Mouse (Mus musculus) hindbrain, embryonic 15.5 days (tissue): ENCODE data around the gene Thap8. TPM values are rescaled to one million over a fixed set of nuclear protein-coding genes. Genes with fewer than 3 reads are reported as not detected.

Experiments used
- ATAC-seq: fragments of 200-750 bp; cut with Nextera tagmentation; 2 replicates; pipeline ENCODE4 v1.8.0; 2017; ENCODE audit warnings: low read depth, moderate number of reproducible peaks, moderate TSS enrichment; ENCODE audit not compliant: low FRiP score
- H3K27ac ChIP-seq: fragments of 300-500 bp; sonication (generic); replicated peaks from 2 replicates; pipeline ENCODE4 v1.5.1; 2015; ENCODE audit warnings: mild to moderate bottlenecking, inconsistent platforms
- H3K27me3 ChIP-seq: fragments of 300-500 bp; sonication (generic); 2 replicates; pipeline ENCODE4 v1.6.1; 2015; ENCODE audit warnings: control low read depth, inconsistent platforms
- H3K36me3 ChIP-seq: fragments of 300-500 bp; sonication (generic); 2 replicates; pipeline ENCODE4 v1.6.1; 2015; ENCODE audit warnings: control low read depth, inconsistent platforms
- H3K4me1 ChIP-seq: fragments of 300-500 bp; sonication (generic); replicated peaks from 2 replicates; pipeline ENCODE4 v1.6.1; 2015; ENCODE audit warnings: control low read depth, inconsistent platforms
- H3K4me2 ChIP-seq: fragments of 300-500 bp; sonication (generic); 2 replicates; pipeline ENCODE4 v1.6.1; 2015; ENCODE audit warnings: moderate library complexity, mild to moderate bottlenecking, inconsistent platforms
- H3K4me3 ChIP-seq: fragments of 300-500 bp; sonication (generic); 2 replicates; pipeline ENCODE4 v1.5.1; 2015; ENCODE audit warnings: mild to moderate bottlenecking, inconsistent platforms
- H3K9ac ChIP-seq: fragments of 300-500 bp; sonication (generic); 2 replicates; pipeline ENCODE4 v1.6.1; 2015; ENCODE audit warnings: inconsistent platforms
- H3K9me3 ChIP-seq: fragments of 300-500 bp; sonication (generic); 2 replicates; pipeline ENCODE4 v1.6.1; 2016; ENCODE audit warnings: control low read depth, inconsistent platforms
- WGBS: fragments of 180-500 bp; shearing (Covaris S2); methylation state at CpG from one replicate; pipeline ENCODE4 v1.1.7; 2015; 5-methylcytosine and 5-hydroxymethylcytosine counted together
- polyA plus RNA-seq: library from polyadenylated mRNA; unstranded; fragments of >200 nt; fragmentation: Nextera tagmentation; extraction: Ambion mirVana; gene quantifications from 2 replicates; pipeline ENCODE4 v1.2.1, GENCODE M21; 2015

The Thap8 gene
- polyA plus RNA-seq, 1 experiment from 2014 or later: 0.88 TPM

- H3K27me3 ChIP-seq: no peaks in the 10 kb centered on the region
- WGBS: 98% methylated on average over 5 of the region's 5 CpGs
- H3K4me3 ChIP-seq: no peak overlapping the region
- H3K4me2 ChIP-seq: no peak overlapping the region
- H3K36me3 ChIP-seq: no peaks in the 10 kb centered on the region
- no peaks in the 10 kb centered on the region for H3K9me3 ChIP-seq
- no peak overlapping the region for H3K9ac ChIP-seq
- no peak for ATAC-seq
- H3K4me1 ChIP-seq: no peaks in the 10 kb centered on the region
- no peak overlapping the region for H3K27ac ChIP-seq
These were observed 14.4 kb upstream of the Thap8 start for GRCm38 (mm10) chr7:30265531-30265930.

GRCm38 (mm10) chr7:30265935-30266334 is 14.0 kb upstream of the Thap8 start:
- Histone ChIP-seq H3K4me1 (no peaks in the 10 kb centered on the region), H3K4me2 (no peak overlapping the region), H3K36me3 (no peaks in the 10 kb centered on the region), H3K4me3 (no peak overlapping the region), H3K27ac (no peak overlapping the region), H3K27me3 (no peaks in the 10 kb centered on the region), H3K9ac (no peak overlapping the region), H3K9me3 (no peaks in the 10 kb centered on the region)
- ATAC-seq: no peak
- WGBS: 91% methylated on average over 7 of the region's 7 CpGs

- Histone ChIP-seq H3K9ac (no peak overlapping the region), H3K4me1 (no peaks in the 10 kb centered on the region), H3K27me3 (no peaks in the 10 kb centered on the region), H3K27ac (no peak overlapping the region), H3K4me2 (no peak overlapping the region), H3K36me3 (no peaks in the 10 kb centered on the region), H3K9me3 (no peaks in the 10 kb centered on the region), H3K4me3 (no peak overlapping the region)
- 84% methylated on average over 3 of the region's 3 CpGs for WGBS
- no peak for ATAC-seq
These were observed 13.1 kb upstream of the Thap8 start for GRCm38 (mm10) chr7:30266780-30267179.

DNA sequence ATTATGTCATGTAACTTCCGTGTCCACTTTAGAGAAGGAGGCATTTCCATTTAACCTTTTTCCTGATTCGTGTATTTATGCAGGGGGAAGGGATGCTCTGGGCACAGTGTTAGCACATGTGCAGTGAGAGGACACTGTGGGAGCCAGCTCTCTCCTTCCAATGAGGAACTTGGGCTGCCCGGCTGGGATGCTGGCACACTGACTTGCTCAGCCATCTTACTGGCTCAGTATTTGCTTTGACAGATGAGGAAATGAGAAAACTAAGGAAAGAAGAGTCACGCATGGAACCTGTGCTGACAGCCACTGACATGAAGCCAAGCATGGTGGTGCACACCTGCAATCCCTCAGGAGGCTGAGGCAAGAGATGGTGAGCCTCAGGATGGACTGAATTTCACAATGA is 10.3 kb upstream of the Thap8 start:
- Histone ChIP-seq H3K4me3 (no peak overlapping the region), H3K27ac (no peak overlapping the region), H3K9me3 (no peaks in the 10 kb centered on the region), H3K36me3 (no peaks in the 10 kb centered on the region), H3K9ac (no peak overlapping the region), H3K4me2 (no peak overlapping the region), H3K4me1 (no peaks in the 10 kb centered on the region), H3K27me3 (no peaks in the 10 kb centered on the region)
- WGBS: 90% methylated on average over 4 of the region's 4 CpGs
- ATAC-seq: no peak

DNA sequence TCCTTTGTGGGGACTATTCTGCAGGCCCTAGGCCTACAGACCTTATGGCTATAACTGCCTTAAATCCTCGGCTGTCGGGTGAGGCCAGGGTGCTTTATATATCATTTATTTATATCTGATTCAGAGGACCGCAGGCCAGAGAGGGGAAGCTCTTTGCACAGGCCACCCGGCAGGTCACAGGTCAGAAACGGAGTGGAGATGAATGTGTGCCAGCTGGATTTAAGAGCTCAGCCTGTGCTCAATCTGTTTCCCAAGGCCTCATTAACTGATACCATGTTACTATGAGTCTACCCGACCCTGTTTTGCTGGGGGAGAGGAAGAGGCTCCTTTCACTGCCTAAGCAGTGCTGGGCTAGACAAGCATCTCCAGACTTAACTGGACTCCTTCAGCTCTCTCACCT is 5.5 kb upstream of the Thap8 start:
- no peak overlapping the region for H3K9ac ChIP-seq
- ATAC-seq: no peak
- WGBS: 83% methylated on average over 6 of the region's 6 CpGs

DNA sequence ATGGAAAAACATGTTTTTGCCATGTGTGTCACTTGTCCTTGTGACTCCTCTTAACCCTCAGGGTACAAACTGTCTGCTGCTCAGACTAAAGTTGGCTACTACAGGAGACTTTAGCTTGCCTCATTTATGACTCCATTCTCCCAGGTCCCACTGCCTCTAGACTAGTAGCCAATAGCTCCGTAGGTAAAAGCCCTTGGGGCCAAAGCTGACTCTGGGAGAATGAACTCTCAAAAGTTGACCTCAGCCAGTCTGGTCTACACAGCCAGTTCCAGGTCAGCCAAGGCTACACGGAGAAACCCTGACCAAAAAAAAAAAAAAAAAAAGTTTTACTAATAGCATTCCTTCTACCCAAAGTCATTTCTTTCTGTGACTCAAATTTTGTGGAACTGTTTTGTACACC is 983 bp upstream of the Thap8 start:
- H3K4me2 ChIP-seq: 0 out of 2 replicates have a peak overlapping the region, but pooled peaks have one; percentile 89
- ATAC-seq: no peak
- H3K27ac ChIP-seq: no peak overlapping the region
- H3K9me3 ChIP-seq: no peaks in the 10 kb centered on the region
- H3K4me3 ChIP-seq: peak overlapping the region; percentile 54; the same call in 1 of the 2 replicates
- peaks cover 14% of the 10 kb centered on the region for H3K4me1 ChIP-seq
- no peaks in the 10 kb centered on the region for H3K36me3 ChIP-seq
- WGBS: 57% methylated on average over 2 of the region's 2 CpGs
- no peaks in the 10 kb centered on the region for H3K27me3 ChIP-seq
- H3K9ac ChIP-seq: no peak overlapping the region

More for the DNA sequence above, 5.5 kb upstream of the Thap8 start:
- Histone ChIP-seq H3K27me3 (no peaks in the 10 kb centered on the region), H3K9me3 (no peaks in the 10 kb centered on the region), H3K4me3 (no peak overlapping the region), H3K4me2 (no peak overlapping the region), H3K36me3 (no peaks in the 10 kb centered on the region), H3K4me1 (peaks cover 2% of the 10 kb centered on the region), H3K27ac (no peak overlapping the region)

DNA sequence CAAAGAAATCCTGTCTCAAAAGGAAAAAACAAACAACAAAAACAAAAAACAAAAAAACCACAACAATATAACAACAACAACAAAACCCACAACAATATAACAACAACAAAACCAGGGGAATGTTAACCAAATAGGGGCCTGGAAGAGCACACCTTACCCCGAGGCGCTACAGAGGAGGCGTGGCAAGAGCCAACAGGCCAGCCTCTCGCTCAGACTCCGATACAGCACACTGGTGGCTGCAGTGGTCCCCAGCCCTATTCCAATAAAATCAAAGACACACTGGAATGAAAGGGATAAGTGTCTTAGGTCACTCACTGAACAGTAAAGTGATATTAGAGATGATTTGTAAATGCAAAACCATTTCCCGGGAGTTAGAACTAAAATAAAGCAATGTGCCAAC is 358 bp upstream of the Thap8 start:
- H3K27me3 ChIP-seq: no peaks in the 10 kb centered on the region
- peak overlapping the region; percentile 54 for H3K4me3 ChIP-seq
- H3K9me3 ChIP-seq: no peaks in the 10 kb centered on the region
- no peaks in the 10 kb centered on the region for H3K36me3 ChIP-seq
- peak overlapping the region; percentile 67 for H3K9ac ChIP-seq
- peak overlapping the region; percentile 89 for H3K4me2 ChIP-seq
- peaks cover 14% of the 10 kb centered on the region for H3K4me1 ChIP-seq
- WGBS: 0% methylated on average over 6 of the region's 6 CpGs
- peak overlapping the region; percentile 96 for H3K27ac ChIP-seq
- no peak for ATAC-seq

GRCm38 (mm10) chr7:30280670-30281138 is 810 bp downstream of the Thap8 start:
- ATAC-seq: peak; percentile 88
- Histone ChIP-seq H3K27ac (peak overlapping the region; percentile 96), H3K4me1 (peaks cover 14% of the 10 kb centered on the region), H3K9ac (peak overlapping the region; percentile 67), H3K27me3 (no peaks in the 10 kb centered on the region), H3K9me3 (no peaks in the 10 kb centered on the region), H3K4me2 (peak overlapping the region; percentile 89), H3K4me3 (peak overlapping the region; percentile 54), H3K36me3 (no peaks in the 10 kb centered on the region)
- 1% methylated on average over 20 of the region's 20 CpGs for WGBS

- Histone ChIP-seq H3K4me3 (peak overlapping the region; percentile 54), H3K9ac (no peak overlapping the region), H3K27ac (peak overlapping the region; percentile 96), H3K27me3 (no peaks in the 10 kb centered on the region), H3K4me2 (peak overlapping the region; percentile 89), H3K4me1 (peaks cover 14% of the 10 kb centered on the region), H3K9me3 (no peaks in the 10 kb centered on the region), H3K36me3 (no peaks in the 10 kb centered on the region)
- WGBS: 80% methylated on average over 4 of the region's 4 CpGs
- ATAC-seq: no peak
These were observed 1.6 kb downstream of the Thap8 start for GRCm38 (mm10) chr7:30281522-30281921.

DNA sequence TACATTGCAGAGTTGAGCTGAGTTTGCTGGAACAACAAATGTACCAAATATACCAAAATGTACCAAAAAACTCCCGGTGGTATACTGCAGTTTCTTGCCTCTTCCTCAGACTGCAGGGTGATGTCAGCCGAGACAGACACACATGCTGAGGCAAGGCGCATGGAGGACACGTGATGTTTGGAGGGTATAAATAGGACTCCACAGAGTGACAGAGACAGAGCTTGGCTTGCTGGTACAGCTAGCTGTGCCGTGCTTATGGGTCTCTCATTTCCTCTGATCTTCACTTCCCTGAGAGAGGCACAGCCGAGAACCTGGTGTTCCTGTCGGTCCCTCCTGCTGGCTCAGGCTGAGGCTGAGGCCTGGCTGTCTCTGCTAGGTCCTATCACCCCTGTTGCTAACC is 2.8 kb downstream of the Thap8 start:
- Histone ChIP-seq H3K4me1 (peaks cover 14% of the 10 kb centered on the region), H3K36me3 (no peaks in the 10 kb centered on the region), H3K4me3 (no peak overlapping the region), H3K4me2 (no peak overlapping the region), H3K27me3 (no peaks in the 10 kb centered on the region), H3K27ac (no peak overlapping the region), H3K9me3 (no peaks in the 10 kb centered on the region), H3K9ac (no peak overlapping the region)
- WGBS: 83% methylated on average over 7 of the region's 7 CpGs
- ATAC-seq: no peak

- no peak overlapping the region for H3K4me2 ChIP-seq
- no peak overlapping the region for H3K27ac ChIP-seq
- peaks cover 6% of the 10 kb centered on the region; the same call in 1 of the 2 replicates for H3K4me1 ChIP-seq
- no peaks in the 10 kb centered on the region for H3K9me3 ChIP-seq
- no peaks in the 10 kb centered on the region for H3K36me3 ChIP-seq
- H3K9ac ChIP-seq: no peak overlapping the region
- no peak for ATAC-seq
- H3K4me3 ChIP-seq: no peak overlapping the region
- no peaks in the 10 kb centered on the region for H3K27me3 ChIP-seq
- 63% methylated on average over 8 of the region's 8 CpGs for WGBS
These were observed 7.0 kb downstream of the Thap8 start for GRCm38 (mm10) chr7:30286701-30287410.

DNA sequence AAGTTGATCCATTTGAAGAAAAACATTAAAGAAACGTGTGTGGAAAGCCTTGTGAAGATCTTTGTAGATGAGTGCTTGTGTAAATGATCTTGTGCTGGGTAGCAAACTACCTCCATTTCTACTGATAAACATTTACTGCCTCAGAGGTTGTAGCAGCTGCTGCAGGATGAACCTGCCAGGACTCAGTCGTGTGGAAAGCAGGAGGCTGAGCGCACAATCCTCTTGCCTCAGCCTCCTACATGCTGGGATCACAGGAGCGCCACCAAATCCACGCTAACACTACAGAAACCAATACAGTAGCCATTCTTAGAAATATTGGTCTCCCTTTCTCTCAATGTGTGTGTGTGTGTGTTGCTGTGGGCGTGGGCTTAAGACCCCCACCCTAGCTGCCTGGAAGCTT is 8.2 kb downstream of the Thap8 start:
- H3K9ac ChIP-seq: no peak overlapping the region

More for the DNA sequence above, 8.2 kb downstream of the Thap8 start:
- 71% methylated on average over 6 of the region's 6 CpGs for WGBS
- H3K27me3 ChIP-seq: no peaks in the 10 kb centered on the region
- no peak overlapping the region for H3K27ac ChIP-seq
- H3K4me2 ChIP-seq: no peak overlapping the region
- H3K9me3 ChIP-seq: no peaks in the 10 kb centered on the region
- no peak for ATAC-seq
- H3K4me1 ChIP-seq: peaks cover 16% of the 10 kb centered on the region
- no peaks in the 10 kb centered on the region for H3K36me3 ChIP-seq
- H3K4me3 ChIP-seq: no peak overlapping the region
